Mouse (Mus musculus) C2C12 (cell line): ENCODE measurements at regions not wholly inside any gene's neighbourhood (a gene's known extent, or its start where the extent isn't known, plus 50 kb on each side); places are given as distances from the start of the nearest gene placed in this dataset.

Source experiments
- CEBPB ChIP-seq: IDR thresholded peaks from one replicate; pipeline ENCODE4 v1.6.1; 2011; ENCODE audit warnings: low read depth, mild to moderate bottlenecking, control low read depth, moderate library complexity
- CTCF ChIP-seq: IDR thresholded peaks from one replicate; pipeline ENCODE4 v1.5.1; 2011; ENCODE audit not compliant: control insufficient read depth, insufficient read depth, insufficient read length
- FOSL1 ChIP-seq: IDR thresholded peaks from one replicate; pipeline ENCODE4 v1.8.0; 2011; ENCODE audit warnings: mild to moderate bottlenecking, low read length; ENCODE audit not compliant: poor library complexity, insufficient read depth, severe bottlenecking
- MAX ChIP-seq: IDR thresholded peaks from one replicate; pipeline ENCODE4 v1.6.1; 2011; ENCODE audit warnings: mild to moderate bottlenecking, control low read depth
- MYOD1 ChIP-seq: IDR thresholded peaks from one replicate; pipeline ENCODE4 v1.6.1; 2011; ENCODE audit warnings: low read depth; ENCODE audit not compliant: control insufficient read depth, insufficient read length
- MYOG ChIP-seq: IDR thresholded peaks from one replicate; pipeline ENCODE4 v1.6.1; 2011; ENCODE audit not compliant: control insufficient read depth, insufficient read length; ENCODE audit errors: extremely low read depth
- USF1 ChIP-seq: IDR thresholded peaks from one replicate; pipeline ENCODE4 v1.6.1; 2011; ENCODE audit warnings: low read depth, mild to moderate bottlenecking, control low read depth, moderate library complexity

DNA sequence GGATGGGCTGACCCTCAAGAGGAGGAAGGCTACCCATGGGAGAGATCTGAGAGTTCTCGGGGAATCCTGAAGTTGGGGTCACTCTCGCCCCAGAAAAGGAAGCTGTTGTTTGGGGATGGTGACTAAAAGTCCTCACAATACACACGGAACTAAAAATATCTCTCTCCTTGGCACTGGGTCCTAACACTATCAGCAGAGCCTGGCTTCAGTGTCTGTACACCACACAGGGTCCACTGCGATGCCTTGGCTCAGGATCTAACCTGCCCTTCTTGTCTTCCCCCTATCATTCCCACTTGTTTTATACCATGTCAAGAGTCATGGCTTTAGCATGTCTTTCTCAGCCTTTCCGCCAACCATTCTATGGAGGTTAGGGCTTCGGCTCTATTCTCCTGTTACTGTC lies 121.8 kb upstream of the Zeb2 start:
- TF ChIP-seq CTCF = no peak
- TF ChIP-seq USF1 = no peak
- TF ChIP-seq CEBPB = no peak
- no peak for TF ChIP-seq MYOD1
- TF ChIP-seq MAX = no peak
- no peak for TF ChIP-seq FOSL1
- no peak for TF ChIP-seq MYOG
